Mouse (Mus musculus) stomach, postnatal 0 days (tissue): ENCODE measurements around the gene Rrp8. TPM values are rescaled to one million over a fixed set of nuclear protein-coding genes. Genes with fewer than 3 reads are reported as not detected.

Source experiments
- ATAC-seq: fragments of 200-750 bp; cut with Nextera tagmentation; 2 replicates; pipeline ENCODE4 v1.8.0; 2017; ENCODE audit not compliant: low FRiP score, low TSS enrichment
- DNase-seq: peaks from one replicate; pipeline ENCODE4 v3.0.0-alpha.2; 2016; ENCODE audit warnings: low spot score
- H3K27ac ChIP-seq: fragments of 300-500 bp; sonication (generic); replicated peaks from 2 replicates; pipeline ENCODE4 v1.5.1; 2014; ENCODE audit warnings: mild to moderate bottlenecking, control low read depth
- H3K27me3 ChIP-seq: fragments of 300-500 bp; sonication (generic); 2 replicates; pipeline ENCODE4 v1.6.1; 2014; ENCODE audit warnings: low read length; ENCODE audit not compliant: control insufficient read depth, insufficient read depth
- H3K36me3 ChIP-seq: fragments of 300-500 bp; sonication (generic); 2 replicates; pipeline ENCODE4 v1.6.1; 2014; ENCODE audit warnings: low read length, mixed read lengths; ENCODE audit not compliant: control insufficient read depth, insufficient read depth
- H3K4me1 ChIP-seq: fragments of 300-500 bp; sonication (generic); replicated peaks from 2 replicates; pipeline ENCODE4 v1.6.1; 2014; ENCODE audit warnings: antibody characterized with exemption; ENCODE audit not compliant: control insufficient read depth, insufficient read depth
- H3K4me2 ChIP-seq: fragments of 300-500 bp; sonication (generic); replicated peaks from 2 replicates; pipeline ENCODE4 v1.6.1; 2014; ENCODE audit warnings: low read depth, mild to moderate bottlenecking, control low read depth, moderate library complexity
- H3K4me3 ChIP-seq: fragments of 300-500 bp; sonication (generic); 2 replicates; pipeline ENCODE4 v1.5.1; 2014; ENCODE audit warnings: low read depth, low read length, control low read depth
- H3K9ac ChIP-seq: fragments of 300-500 bp; sonication (generic); 2 replicates; pipeline ENCODE4 v1.6.1; 2014; ENCODE audit warnings: mild to moderate bottlenecking, low read length, control low read depth, mixed read lengths
- H3K9me3 ChIP-seq: fragments of 300-500 bp; sonication (generic); 2 replicates; pipeline ENCODE4 v1.6.1; 2016; ENCODE audit warnings: low read length; ENCODE audit not compliant: control insufficient read depth
- CTCF ChIP-seq: IDR thresholded peaks from 2 replicates; pipeline ENCODE4 v1.5.1; 2016; ENCODE audit warnings: antibody characterized with exemption, low read depth, mild to moderate bottlenecking, moderate library complexity
- EP300 ChIP-seq: optimal IDR thresholded peaks from 2 replicates; pipeline ENCODE3; 2016; ENCODE audit warnings: antibody characterized with exemption
- WGBS: fragments of 180-500 bp; shearing (Covaris S2); extraction: QIAGEN DNeasy Blood & Tissue Kit; methylation state at CpG from one replicate; pipeline ENCODE4 v1.1.7; 2014; 5-methylcytosine and 5-hydroxymethylcytosine counted together
- polyA plus RNA-seq: library from polyadenylated mRNA; unstranded; fragments of >200 nt; fragmentation: Nextera tagmentation; extraction: Ambion mirVana; gene quantifications from 2 replicates; pipeline ENCODE4 v1.2.1, GENCODE M21; 2015

Rrp8 gene
- polyA plus RNA-seq, 1 experiment from 2014 or later: 21.3 TPM

GRCm38 (mm10) chr7:105777797-105778552, 40.8 kb upstream of the Rrp8 start:
- WGBS: 27% methylated on average over 13 of the region's 13 CpGs
- no peak for DNase-seq

GRCm38 (mm10) chr7:105777316-105777715, 40.1 kb upstream of the Rrp8 start:
- Histone ChIP-seq H3K27ac (no peak overlapping the region; the same call in 1 of the 2 replicates), H3K4me2 (peak overlapping the region; percentile 34; the same call in 1 of the 2 replicates), H3K4me3 (no peak overlapping the region), H3K9ac (no peak overlapping the region), H3K9me3 (no peaks in the 10 kb centered on the region), H3K27me3 (no peaks in the 10 kb centered on the region), H3K36me3 (peaks cover under 1% of the 10 kb centered on the region; the same call in 1 of the 2 replicates), H3K4me1 (peaks cover 7% of the 10 kb centered on the region; the same call in 1 of the 2 replicates)
- DNase-seq (no peak), ATAC-seq (no peak)
- TF ChIP-seq CTCF (no peak), EP300 (no peak)
- WGBS: 71% methylated on average over 1 of the region's 1 CpGs

More at GRCm38 (mm10) chr7:105777797-105778552, 40.8 kb upstream of the Rrp8 start:
- Histone ChIP-seq H3K36me3 (no peaks in the 10 kb centered on the region), H3K9me3 (no peaks in the 10 kb centered on the region), H3K4me2 (peak overlapping the region; percentile 34), H3K4me1 (peaks cover 7% of the 10 kb centered on the region; the same call in 1 of the 2 replicates), H3K9ac (0 out of 2 replicates have a peak overlapping the region, but pooled peaks have one; percentile 14), H3K27ac (peak overlapping the region; percentile 86), H3K4me3 (peak overlapping the region; percentile 8; the same call in 1 of the 2 replicates), H3K27me3 (no peaks in the 10 kb centered on the region)
- peak; percentile 78 for ATAC-seq
- TF ChIP-seq CTCF (no peak), EP300 (no peak)

DNA sequence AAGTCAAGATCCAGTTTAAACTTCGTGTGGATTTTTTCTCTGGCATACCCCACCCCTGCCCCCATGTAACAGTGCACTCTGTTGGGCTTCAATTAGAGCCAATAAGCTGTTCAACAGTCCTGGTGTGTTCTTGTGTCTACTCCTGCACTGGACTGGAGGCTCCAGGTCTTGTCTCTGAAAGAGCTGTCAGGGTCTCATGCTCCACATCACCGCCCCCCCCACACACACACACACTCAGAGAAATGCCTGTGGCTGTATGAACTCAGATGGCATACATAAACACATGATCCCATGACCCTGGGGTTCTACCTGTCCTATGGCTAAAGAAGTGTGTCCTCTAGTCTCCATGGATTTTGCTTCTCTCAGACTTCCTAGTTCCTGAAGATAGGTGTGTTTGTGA, 38.8 kb upstream of the Rrp8 start:
- no peak for TF ChIP-seq CTCF
- no peak for TF ChIP-seq EP300
- Histone ChIP-seq H3K9me3 (no peaks in the 10 kb centered on the region), H3K36me3 (peaks cover 7% of the 10 kb centered on the region; the same call in 1 of the 2 replicates), H3K4me3 (no peak overlapping the region), H3K27me3 (no peaks in the 10 kb centered on the region), H3K9ac (no peak overlapping the region), H3K4me2 (no peak overlapping the region), H3K27ac (no peak overlapping the region), H3K4me1 (peaks cover 7% of the 10 kb centered on the region; the same call in 1 of the 2 replicates)
- ATAC-seq (no peak), DNase-seq (no peak)
- 73% methylated on average over 2 of the region's 2 CpGs for WGBS

GRCm38 (mm10) chr7:105774661-105775060, 37.5 kb upstream of the Rrp8 start:
- no peak overlapping the region for H3K4me3 ChIP-seq
- H3K27me3 ChIP-seq: no peaks in the 10 kb centered on the region
- H3K9me3 ChIP-seq: no peaks in the 10 kb centered on the region
- no peak for TF ChIP-seq CTCF
- no peak for TF ChIP-seq EP300
- no peak overlapping the region for H3K4me2 ChIP-seq
- H3K27ac ChIP-seq: peak overlapping the region; percentile 50; the same call in 1 of the 2 replicates
- peaks cover 7% of the 10 kb centered on the region; the same call in 1 of the 2 replicates for H3K36me3 ChIP-seq
- DNase-seq (no peak), ATAC-seq (peak; percentile 41; the same call in 1 of the 2 replicates)
- WGBS: 58% methylated on average over 8 of the region's 8 CpGs
- H3K4me1 ChIP-seq: peaks cover 7% of the 10 kb centered on the region; the same call in 1 of the 2 replicates
- H3K9ac ChIP-seq: no peak overlapping the region

GRCm38 (mm10) chr7:105773041-105773440, 35.9 kb upstream of the Rrp8 start:
- ATAC-seq (no peak), DNase-seq (no peak)
- no peak for TF ChIP-seq CTCF
- TF ChIP-seq EP300: no peak
- 64% methylated on average over 5 of the region's 5 CpGs for WGBS
- no peak overlapping the region for H3K9ac ChIP-seq
- H3K27ac ChIP-seq: no peak overlapping the region
- H3K4me1 ChIP-seq: no peaks in the 10 kb centered on the region
- no peak overlapping the region for H3K4me3 ChIP-seq
- no peaks in the 10 kb centered on the region for H3K27me3 ChIP-seq
- no peaks in the 10 kb centered on the region for H3K9me3 ChIP-seq
- H3K36me3 ChIP-seq: peaks cover 7% of the 10 kb centered on the region; the same call in 1 of the 2 replicates
- H3K4me2 ChIP-seq: no peak overlapping the region

DNA sequence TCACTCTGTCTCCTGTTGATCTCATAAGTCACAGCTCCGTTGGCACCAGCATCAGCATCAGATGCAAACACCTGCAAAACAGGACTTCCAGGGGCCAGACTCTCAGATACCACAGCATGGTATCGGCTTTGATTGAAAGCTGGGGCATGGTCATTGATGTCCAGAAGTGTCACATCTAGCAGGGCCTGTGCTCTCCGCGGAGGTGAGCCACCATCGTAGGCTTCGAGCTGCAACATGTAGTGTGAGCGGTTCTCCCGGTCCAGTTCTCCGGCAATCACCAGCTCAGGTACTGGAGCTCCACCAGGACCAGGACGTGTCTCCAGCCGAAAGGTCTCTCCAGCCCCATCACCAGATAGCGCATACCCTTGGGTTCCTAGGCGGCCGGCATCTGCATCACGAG, 35.1 kb upstream of the Rrp8 start:
- no peak for ATAC-seq
- TF ChIP-seq EP300 (no peak), CTCF (no peak)
- Histone ChIP-seq H3K36me3 (peaks cover 7% of the 10 kb centered on the region; the same call in 1 of the 2 replicates), H3K27ac (no peak overlapping the region), H3K27me3 (no peaks in the 10 kb centered on the region), H3K4me3 (no peak overlapping the region), H3K4me1 (no peaks in the 10 kb centered on the region), H3K9ac (no peak overlapping the region), H3K4me2 (no peak overlapping the region), H3K9me3 (no peaks in the 10 kb centered on the region)
- DNase-seq: no peak
- 93% methylated on average over 15 of the region's 15 CpGs for WGBS
